Mouse (Mus musculus) kidney, adult 2 months (tissue): ENCODE measurements around the gene Ruvbl1. TPM values are rescaled to one million over a fixed set of nuclear protein-coding genes. Genes with fewer than 3 reads are reported as not detected.

Experiments
- DNase-seq: peaks from one replicate; pipeline ENCODE4 v3.0.0; 2021
- H3K27ac ChIP-seq: fragments of 200-500 bp; 2 replicates; pipeline ENCODE4 v1.5.1; 2012; ENCODE audit warnings: low read depth, low read length, control low read depth, inconsistent platforms; ENCODE audit not compliant: insufficient read depth
- H3K27me3 ChIP-seq: fragments of 200-500 bp; replicated peaks from 2 replicates; pipeline ENCODE4 v1.6.1; 2012; ENCODE audit warnings: mild to moderate bottlenecking, moderate library complexity, low read length, inconsistent platforms; ENCODE audit not compliant: control insufficient read depth, insufficient read depth
- H3K36me3 ChIP-seq: fragments of 200-500 bp; 2 replicates; pipeline ENCODE4 v1.6.1; 2012; ENCODE audit warnings: mild to moderate bottlenecking, moderate library complexity, low read length, inconsistent platforms; ENCODE audit not compliant: control insufficient read depth, insufficient read depth
- H3K4me1 ChIP-seq: fragments of 200-500 bp; 2 replicates; pipeline ENCODE4 v1.6.1; 2011; ENCODE audit warnings: low read length; ENCODE audit not compliant: control insufficient read depth, insufficient read depth
- H3K4me3 ChIP-seq: fragments of 200-500 bp; 2 replicates; pipeline ENCODE4 v1.5.1; 2011; ENCODE audit warnings: mild to moderate bottlenecking, low read depth, low read length, control low read depth; ENCODE audit not compliant: insufficient read depth
- CTCF ChIP-seq: fragments of 200-500 bp; conservative IDR thresholded peaks from 2 replicates; pipeline ENCODE4 v1.5.1; 2011; ENCODE audit warnings: low read depth, mild to moderate bottlenecking, control low read depth, low read length, moderate library complexity, mixed read lengths; ENCODE audit not compliant: insufficient read depth, insufficient read length
- POLR2A ChIP-seq: fragments of 200-500 bp; IDR thresholded peaks from one replicate; pipeline ENCODE4 v1.6.1; 2011; ENCODE audit warnings: low read depth, low read length, control low read depth
- WGBS: fragments of 180-500 bp; shearing (Covaris S2); methylation state at CpG from one replicate; pipeline ENCODE4 v1.1.7; 2018; 5-methylcytosine and 5-hydroxymethylcytosine counted together
- polyA plus RNA-seq: library from polyadenylated mRNA; depleted of rRNA; stranded (reverse); fragments of >200 nt; gene quantifications from 2 replicates; pipeline ENCODE4 v1.2.3, GENCODE M21; 2012

Ruvbl1 gene
- polyA plus RNA-seq, 1 experiment: 22.9 TPM

DNA sequence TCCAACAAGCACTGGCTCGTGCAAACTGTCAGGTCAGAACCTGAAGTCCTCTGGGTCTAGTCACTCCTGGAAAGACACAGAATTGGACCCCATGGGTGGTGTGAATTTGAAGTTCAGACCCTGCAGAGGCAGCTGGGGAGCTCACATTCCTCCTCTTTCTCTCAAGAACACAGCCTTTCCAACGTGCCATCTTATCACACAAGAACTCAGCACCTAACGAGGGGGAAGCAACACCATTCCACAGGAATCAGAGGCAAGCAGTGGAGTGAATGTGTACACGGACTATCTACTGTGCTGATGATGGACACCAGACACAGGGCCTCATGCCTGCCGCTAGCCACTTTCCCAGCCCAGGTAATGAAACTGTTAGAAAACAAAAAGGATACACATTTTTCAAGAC is 51.5 kb downstream of the Ruvbl1 start:
- Histone ChIP-seq H3K27me3 (no peaks in the 10 kb centered on the region), H3K4me1 (peaks cover 5% of the 10 kb centered on the region), H3K27ac (no peak overlapping the region), H3K4me3 (no peak overlapping the region), H3K36me3 (peaks cover 5% of the 10 kb centered on the region; the same call in 1 of the 2 replicates)
- 57% methylated on average over 5 of the region's 5 CpGs for WGBS
- no peak for DNase-seq
- TF ChIP-seq CTCF: no peak
- TF ChIP-seq POLR2A: no peak

DNA sequence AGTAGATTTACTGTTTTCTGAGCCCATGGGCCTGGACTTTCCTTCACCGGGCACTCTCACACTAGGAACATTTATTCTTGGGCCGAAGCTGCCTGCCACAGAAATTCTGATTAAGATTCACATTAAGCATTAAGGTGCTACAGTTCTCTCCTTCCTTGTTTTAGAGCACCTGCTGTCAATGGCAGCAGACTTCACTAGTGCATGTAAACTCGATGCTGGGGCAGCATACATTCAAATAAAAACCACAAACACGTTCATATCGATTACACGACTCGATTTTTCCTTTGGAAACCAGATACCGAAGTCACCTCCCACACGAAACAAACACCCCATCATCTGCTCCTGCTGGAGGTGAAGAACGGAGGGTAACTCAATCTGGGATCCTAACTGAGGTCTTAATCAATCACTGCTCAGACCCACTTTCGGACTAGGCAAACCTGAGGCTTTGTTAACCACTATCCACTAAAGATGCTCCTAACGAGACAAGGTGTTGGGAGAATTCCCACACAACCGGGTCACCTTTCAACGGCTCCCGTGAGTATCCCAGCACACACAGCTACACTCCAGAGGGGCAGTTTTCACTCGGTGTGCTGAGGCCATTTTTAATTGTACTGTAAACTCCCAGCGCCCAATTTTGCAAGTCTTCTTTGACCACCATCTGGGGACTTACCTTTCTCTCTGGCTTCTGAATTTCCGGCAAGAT is 52.6 kb downstream of the Ruvbl1 start:
- peak overlapping the region; percentile 73 for H3K4me3 ChIP-seq
- TF ChIP-seq CTCF: no peak
- no peak for TF ChIP-seq POLR2A
- H3K4me1 ChIP-seq: peaks cover 5% of the 10 kb centered on the region
- 0 out of 2 replicates have a peak, but pooled peaks cover 2% of the 10 kb centered on the region for H3K36me3 ChIP-seq
- H3K27ac ChIP-seq: no peak overlapping the region; the same call in 1 of the 2 replicates
- no peaks in the 10 kb centered on the region for H3K27me3 ChIP-seq
- DNase-seq: peak; percentile 19
- 4% methylated on average over 18 of the region's 18 CpGs for WGBS

DNA sequence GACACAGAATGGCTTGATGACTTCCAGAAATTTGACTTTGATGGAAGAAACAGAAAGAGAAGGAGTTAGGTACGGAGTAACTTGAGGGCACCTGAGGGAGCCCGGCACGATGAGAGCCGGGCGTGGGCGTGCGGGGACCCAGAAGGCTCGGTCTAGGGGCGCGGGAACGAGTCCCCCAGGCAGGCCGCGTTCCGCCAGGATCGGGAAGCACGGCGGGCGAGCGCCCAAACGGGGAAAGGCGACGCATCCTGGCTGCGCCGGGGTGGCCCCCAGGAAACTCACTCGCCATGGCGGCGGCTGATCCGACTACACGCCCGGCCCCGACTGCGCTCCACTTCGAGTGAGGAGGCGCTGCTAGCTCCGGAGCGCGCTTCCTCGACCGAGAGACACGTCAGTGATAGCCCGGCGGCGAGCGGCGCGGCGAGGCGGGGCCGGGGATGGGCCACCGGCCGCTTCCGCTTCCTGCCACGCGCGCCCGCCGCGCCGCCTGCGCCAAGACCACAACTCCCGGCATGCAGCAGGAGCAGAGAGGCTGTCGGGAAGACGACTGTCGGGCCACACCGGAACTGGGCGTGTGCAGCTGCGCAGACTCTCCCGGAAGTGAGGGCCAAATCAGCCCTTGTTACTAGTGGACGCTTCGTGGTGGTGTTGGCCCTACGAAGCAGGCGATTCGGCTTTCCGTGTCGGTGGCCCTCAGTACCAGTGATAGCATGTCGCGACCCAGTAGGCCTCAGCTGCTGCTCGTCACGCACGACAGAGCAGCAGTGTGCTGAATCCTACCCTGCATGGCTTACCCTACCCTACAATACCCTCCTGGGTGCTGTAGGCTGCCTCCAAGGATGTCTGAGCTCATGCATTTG is 53.4 kb downstream of the Ruvbl1 start, which contains the start of gene Sec61a1:
Gene Sec61a1 (minus strand): TSS at position 502 of the 860 bp plus-strand sequence.
- TF ChIP-seq CTCF (0 out of 2 replicates have a peak, but pooled peaks have one; percentile 26), POLR2A (peak; percentile 97)
- Histone ChIP-seq H3K4me1 (peaks cover 5% of the 10 kb centered on the region), H3K27ac (peak within 1 kb of the TSS; percentile 73), H3K36me3 (no peaks in the 10 kb centered on the region), H3K27me3 (no peaks in the 10 kb centered on the region), H3K4me3 (peak within 1 kb of the TSS; percentile 73)
- DNase-seq: peak; percentile 98
- WGBS: under 1% methylated on average over 78 of the region's 80 CpGs

DNA sequence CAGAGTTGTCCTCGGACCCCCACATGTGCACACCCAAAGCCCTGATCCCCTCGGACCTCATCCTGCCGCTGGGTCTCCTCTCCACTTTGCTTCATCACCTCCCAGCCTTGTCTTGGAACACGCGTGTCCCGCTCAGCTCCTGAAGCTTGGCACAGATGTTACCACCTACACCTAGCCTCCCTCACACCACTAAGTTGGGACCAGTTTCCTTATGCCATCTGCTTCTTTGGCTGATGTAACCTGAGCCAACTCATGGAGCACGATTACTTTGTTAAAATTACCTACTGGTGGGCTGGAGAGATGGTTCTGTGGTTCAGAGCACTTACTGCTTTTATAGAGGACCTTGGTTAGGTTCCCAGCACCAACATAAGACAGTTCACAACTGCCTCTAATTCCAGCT is 56.6 kb downstream of the Ruvbl1 start:
- TF ChIP-seq CTCF (no peak), POLR2A (no peak)
- 86% methylated on average over 7 of the region's 7 CpGs for WGBS

DNA sequence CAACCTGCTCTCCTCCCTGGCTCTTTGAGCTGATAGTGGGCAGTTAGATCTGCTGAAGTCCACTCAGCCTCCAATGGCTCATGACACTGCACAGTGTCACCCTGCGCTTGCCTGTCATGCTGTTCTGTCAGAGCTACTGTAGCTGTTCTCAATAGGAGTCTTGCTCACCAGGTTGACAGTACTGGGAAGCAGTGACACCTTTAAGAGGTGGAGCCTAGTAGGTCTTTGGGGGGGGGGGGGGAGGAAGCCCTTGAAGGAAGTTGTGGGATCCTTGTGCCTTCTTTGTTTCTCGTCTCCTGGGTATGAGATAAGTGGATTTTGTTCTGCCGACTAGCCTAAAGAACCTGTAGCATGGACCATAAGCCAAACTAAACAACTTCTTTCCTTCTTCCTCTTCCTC is 57.4 kb downstream of the Ruvbl1 start:
- no peak for DNase-seq
- H3K4me1 ChIP-seq: no peaks in the 10 kb centered on the region
- no peak for TF ChIP-seq POLR2A
- TF ChIP-seq CTCF: no peak
- H3K27me3 ChIP-seq: no peaks in the 10 kb centered on the region
- no peaks in the 10 kb centered on the region for H3K36me3 ChIP-seq
- WGBS: 55% methylated on average over 3 of the region's 3 CpGs
- no peak overlapping the region for H3K27ac ChIP-seq
- H3K4me3 ChIP-seq: no peak overlapping the region

More for the DNA sequence above, 56.6 kb downstream of the Ruvbl1 start:
- no peak for DNase-seq
- no peak overlapping the region for H3K27ac ChIP-seq
- peaks cover 5% of the 10 kb centered on the region for H3K4me1 ChIP-seq
- no peaks in the 10 kb centered on the region for H3K27me3 ChIP-seq
- no peak overlapping the region for H3K4me3 ChIP-seq
- H3K36me3 ChIP-seq: no peaks in the 10 kb centered on the region

- DNase-seq: no peak
- H3K4me1 ChIP-seq: no peaks in the 10 kb centered on the region
- 68% methylated on average over 3 of the region's 3 CpGs for WGBS
- H3K27me3 ChIP-seq: no peaks in the 10 kb centered on the region
- no peak overlapping the region for H3K4me3 ChIP-seq
- TF ChIP-seq CTCF: no peak
- TF ChIP-seq POLR2A: no peak
- no peaks in the 10 kb centered on the region for H3K36me3 ChIP-seq
- no peak overlapping the region for H3K27ac ChIP-seq
Observed at GRCm38 (mm10) chr6:88523043-88523442, 57.8 kb downstream of the Ruvbl1 start.

DNA sequence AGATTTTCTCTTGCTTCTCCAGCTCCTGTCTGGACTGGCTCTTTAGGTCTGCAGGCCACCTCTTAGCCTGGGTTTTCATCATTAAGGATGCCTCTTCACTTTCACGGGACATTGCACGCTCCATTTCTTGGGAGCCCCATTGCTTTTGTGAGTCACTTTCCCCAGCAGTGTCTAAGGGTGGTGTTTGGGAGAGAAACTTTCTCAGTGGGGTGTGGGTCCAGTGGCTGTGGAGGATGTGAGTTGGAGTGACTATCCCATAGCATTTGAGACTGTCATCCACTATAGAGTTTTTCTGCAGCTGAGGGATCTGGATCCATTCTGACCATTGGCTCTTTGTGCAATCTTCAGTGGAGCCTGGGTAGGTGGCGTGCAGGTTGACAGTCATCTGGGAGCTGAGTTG is 58.2 kb downstream of the Ruvbl1 start:
- DNase-seq: no peak
- Histone ChIP-seq H3K4me3 (no peak overlapping the region), H3K4me1 (no peaks in the 10 kb centered on the region), H3K27me3 (no peaks in the 10 kb centered on the region), H3K36me3 (no peaks in the 10 kb centered on the region), H3K27ac (no peak overlapping the region)
- 81% methylated on average over 3 of the region's 3 CpGs for WGBS
- no peak for TF ChIP-seq CTCF
- no peak for TF ChIP-seq POLR2A
